Comparison of ENCODE assay signal across 11 mouse cellular contexts in the genomic region with DNA sequence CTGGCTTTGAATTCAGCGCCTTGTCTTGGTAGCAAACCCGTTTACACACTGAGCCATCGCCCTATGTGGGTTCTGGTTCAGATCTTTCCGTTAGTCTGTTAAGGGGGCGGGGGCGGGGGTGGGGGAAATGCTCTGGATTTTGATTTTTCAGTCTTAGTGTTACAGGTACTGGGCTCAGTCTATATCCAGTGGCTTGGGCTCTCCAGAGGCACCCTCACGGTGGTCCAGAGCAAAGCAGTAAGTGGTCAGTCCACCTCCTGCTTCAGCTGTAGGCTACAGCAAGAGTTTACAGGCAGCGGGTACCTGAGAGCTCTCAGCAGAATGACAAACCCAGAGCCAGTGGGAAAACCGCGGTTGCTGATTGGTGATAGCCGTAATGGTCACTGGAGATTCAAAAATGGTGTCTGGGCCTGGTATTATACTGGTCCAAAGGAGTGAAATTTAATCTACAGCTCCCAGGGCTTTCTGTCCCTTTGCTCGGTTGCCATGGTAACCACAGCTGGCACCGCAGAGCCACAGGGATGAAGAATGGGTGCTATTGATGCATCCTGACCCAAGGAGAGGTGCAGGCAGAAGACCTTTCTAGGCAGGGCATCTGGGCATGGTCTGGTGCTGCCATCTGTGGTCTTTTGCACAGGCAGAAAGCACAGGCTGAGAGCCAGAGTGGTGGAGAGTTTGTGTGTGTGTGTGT. TPM values are rescaled to one million over a fixed set of nuclear protein-coding genes. Genes with fewer than 3 reads are reported as not detected.
A peak's percentile ranks its signal among the peaks of the same experiment; 100 is the strongest.
DNase-seq lines count a peak whose midpoint lies in the region; TF ChIP-seq lines count a peak whose summit lies in the region.
"Had no signal": no experiment of that assay in that cellular context is flagged by ENCODE, and none has a peak within 500 bp of the region (broad histone marks: within the 10 kb centered on the region; RNA-seq: fewer than 3 reads in every experiment).

No protein-coding gene starts in this region.

- WGBS in kidney, adult 2 months, result 81% methylated on average over 13 of the region's 13 CpGs
- WGBS in hindbrain, embryonic 10.5 days, result 64% methylated on average over 13 of the region's 13 CpGs
- WGBS in midbrain, embryonic 10.5 days, result 63% methylated on average over 13 of the region's 13 CpGs

- TF ChIP-seq POLR2A in kidney, adult 2 months (IDR thresholded peaks at IDR 0.05; ENCODE audit: low read depth, low read length), result no peak

- no peaks in the 10 kb centered on the region for H3K36me3 ChIP-seq in kidney, adult 2 months (ENCODE audit: control insufficient read depth, insufficient read depth, low read length)
- no peaks in the 10 kb centered on the region for H3K36me3 ChIP-seq in hindbrain, embryonic 10.5 days
- no peaks in the 10 kb centered on the region for H3K36me3 ChIP-seq in midbrain, embryonic 10.5 days
- H3K36me3 ChIP-seq: stomach, embryonic 15.5 days had no signal

- no peak overlapping the region for H3K27ac ChIP-seq in kidney, adult 2 months (ENCODE audit: insufficient read depth, low read depth, low read length)
- peak overlapping the region; percentile 74 for H3K27ac ChIP-seq in hindbrain, embryonic 10.5 days
- H3K27ac ChIP-seq in midbrain, embryonic 10.5 days (replicated peaks), result peak overlapping the region; percentile 67
- H3K27ac ChIP-seq: limb, embryonic 15.5 days; stomach, embryonic 15.5 days had no signal

- H3K4me1 ChIP-seq in kidney, adult 2 months (ENCODE audit: control insufficient read depth, insufficient read depth, low read length), result no peaks in the 10 kb centered on the region
- peaks cover 43% of the 10 kb centered on the region for H3K4me1 ChIP-seq in hindbrain, embryonic 10.5 days (replicated peaks)
- peaks cover 42% of the 10 kb centered on the region for H3K4me1 ChIP-seq in midbrain, embryonic 10.5 days

- H3K27me3 ChIP-seq in kidney, adult 2 months (replicated peaks; ENCODE audit: control insufficient read depth, insufficient read depth, low read length), result no peaks in the 10 kb centered on the region
- H3K27me3 ChIP-seq in hindbrain, embryonic 10.5 days (ENCODE audit: insufficient read depth, poor library complexity, severe bottlenecking), result peaks cover 28% of the 10 kb centered on the region
- H3K27me3 ChIP-seq in midbrain, embryonic 10.5 days (ENCODE audit: low read depth, poor library complexity, severe bottlenecking), result peaks cover 28% of the 10 kb centered on the region
- H3K27me3 ChIP-seq: limb, embryonic 15.5 days; stomach, embryonic 15.5 days had no signal

- H3K4me3 ChIP-seq in kidney, adult 2 months (ENCODE audit: insufficient read depth, low read depth, low read length), result no peak overlapping the region
- no peak overlapping the region for H3K4me3 ChIP-seq in hindbrain, embryonic 10.5 days
- no peak overlapping the region for H3K4me3 ChIP-seq in midbrain, embryonic 10.5 days
- H3K4me3 ChIP-seq: limb, embryonic 15.5 days; stomach, embryonic 15.5 days had no signal

- 0 out of 2 replicates have a peak, but pooled peaks have one; percentile 18 for TF ChIP-seq CTCF in kidney, adult 2 months (conservative IDR thresholded peaks at IDR 0.05; ENCODE audit: insufficient read depth, insufficient read length, low read depth, low read length)

- DNase-seq in kidney, adult 2 months, result no peak
- DNase-seq in kidney, adult 9 months, result no peak
- peak; percentile 56 for DNase-seq in brain, embryonic 18.5 days (ENCODE audit: low read depth, low spot score)
- peak; percentile 61 for DNase-seq in hindbrain, embryonic 10.5 days (ENCODE audit: low spot score)
- DNase-seq in midbrain, embryonic 10.5 days (ENCODE audit: low spot score), result peak; percentile 51
- DNase-seq in adrenal gland, adult 18-20 months (ENCODE audit: low spot score in 2 of 2), result no peak
- no peak for DNase-seq in adrenal gland, adult (ENCODE audit: inconsistent age in 2 of 2, low spot score in 1 of 2)
- DNase-seq in gastrocnemius, adult 18-20 months (ENCODE audit: low spot score), result no peak
- DNase-seq: cerebellum, adult 2 months had no signal

- H3K9me3 ChIP-seq in hindbrain, embryonic 10.5 days, result no peaks in the 10 kb centered on the region
- no peaks in the 10 kb centered on the region for H3K9me3 ChIP-seq in midbrain, embryonic 10.5 days (replicated peaks)
- H3K9me3 ChIP-seq: limb, embryonic 15.5 days; stomach, embryonic 15.5 days had no signal

RNA-seq across cellular contexts. Expression of a gene that starts 17.5 kb away (rescaled TPM):
- 5.7 and 7.0 TPM in 2 replicates for polyA plus RNA-seq in kidney, adult 2 months (2012; rRNA removed)
- 5.2 and 6.5 TPM in 2 replicates for polyA plus RNA-seq in hindbrain, embryonic 10.5 days (2016; fragmentation: Nextera tagmentation; extraction: Ambion mirVana)
- 6.0 and 7.1 TPM in 2 replicates for polyA plus RNA-seq in midbrain, embryonic 10.5 days (2016; fragmentation: Nextera tagmentation; extraction: Ambion mirVana)
- total RNA-seq in adrenal gland, adult 18-20 months (2021), result 1 to 10 TPM; 1.6 to 2.8 TPM
- total RNA-seq in gastrocnemius, adult 18-20 months (2021), result 1 to 10 TPM; 1.4 to 1.5 TPM

RNA-seq across cellular contexts. Expression of a gene that starts 23.8 kb away (rescaled TPM):
- 29.9 and 50.8 TPM in 2 replicates for polyA plus RNA-seq in kidney, adult 2 months (2012; rRNA removed)
- 1.3 and 2.2 TPM in 2 replicates for polyA plus RNA-seq in hindbrain, embryonic 10.5 days (2016; fragmentation: Nextera tagmentation; extraction: Ambion mirVana)
- polyA plus RNA-seq in midbrain, embryonic 10.5 days (2016; fragmentation: Nextera tagmentation; extraction: Ambion mirVana), result 0.79 and 0.81 TPM in 2 replicates
- total RNA-seq in adrenal gland, adult 18-20 months (2021), result 1 to 10 TPM; 1.5 to 4.7 TPM
- total RNA-seq in gastrocnemius, adult 18-20 months (2021), result 100 to 1,000 TPM; 379 to 395 TPM

RNA-seq across cellular contexts. Expression of a gene that starts 51.5 kb away (rescaled TPM):
- polyA plus RNA-seq in kidney, adult 2 months (2012; rRNA removed), result 2.1 and 2.2 TPM in 2 replicates
- 9.0 and 9.4 TPM in 2 replicates for polyA plus RNA-seq in hindbrain, embryonic 10.5 days (2016; fragmentation: Nextera tagmentation; extraction: Ambion mirVana)
- 10.3 and 10.8 TPM in 2 replicates for polyA plus RNA-seq in midbrain, embryonic 10.5 days (2016; fragmentation: Nextera tagmentation; extraction: Ambion mirVana)
- 1 to 10 TPM; 1.9 to 3.2 TPM for total RNA-seq in adrenal gland, adult 18-20 months (2021)
- under 1 TPM; 0.73 to 0.76 TPM for total RNA-seq in gastrocnemius, adult 18-20 months (2021)

Comparison
In these comparisons a context has a peak if more than half of its experiments do, and no peak if none do; other contexts are left out.
1. DNase-seq: peak in brain, embryonic 18.5 days (single experiment), hindbrain, embryonic 10.5 days (single experiment) and midbrain, embryonic 10.5 days (single experiment); none in kidney, adult 2 months (single experiment), kidney, adult 9 months (single experiment), adrenal gland, adult 18-20 months (0 of 2), adrenal gland, adult (0 of 2) and gastrocnemius, adult 18-20 months (single experiment).